Mouse (Mus musculus): ENCODE measurements around the gene Ybx1.
A peak's percentile ranks its signal among the peaks of the same experiment; 100 is the strongest.
"Not testable (repeated sequence)": the region's sequence is repeated elsewhere in the genome, so short reads cannot be mapped to it uniquely, and the experiment has no call there.

The Ybx1 gene

GRCm38 (mm10) chr4:119294415-119295133 lies at the start of gene Ybx1:
Ybx1 (minus strand) TSS chr4:119294604.
- peak; percentile 98 for DNase-seq (ENCODE audit: low read depth)

DNA sequence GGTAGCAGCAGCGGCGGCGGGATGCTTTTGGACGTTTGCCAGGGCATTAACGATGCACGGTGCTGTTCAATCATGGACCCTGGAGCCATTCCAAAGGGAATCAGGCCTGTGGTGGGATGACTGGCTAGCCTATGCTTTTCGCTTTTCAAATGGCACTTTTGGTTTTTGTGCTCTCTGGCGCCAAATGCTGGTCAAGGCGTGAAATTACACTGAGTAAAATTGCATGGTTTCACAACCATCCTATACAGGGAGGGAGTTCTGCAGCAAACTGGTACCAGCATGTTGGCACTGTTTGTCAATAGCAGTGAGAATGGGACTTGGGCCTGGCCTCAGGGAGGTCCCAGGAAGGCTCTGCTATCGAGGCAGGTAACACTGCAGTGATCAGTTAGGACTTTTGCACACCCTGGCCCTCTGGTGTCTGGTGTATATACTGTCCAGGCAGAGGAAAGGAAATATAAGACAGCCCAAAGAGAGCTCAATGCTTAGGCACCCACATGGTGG lies 44.5 kb upstream of the Ybx1 start:
- peak; percentile 56 for DNase-seq (ENCODE audit: low read depth)

GRCm38 (mm10) chr4:119338422-119338821 lies 44.0 kb upstream of the Ybx1 start:
- no peak for DNase-seq (ENCODE audit: low read depth)

DNA sequence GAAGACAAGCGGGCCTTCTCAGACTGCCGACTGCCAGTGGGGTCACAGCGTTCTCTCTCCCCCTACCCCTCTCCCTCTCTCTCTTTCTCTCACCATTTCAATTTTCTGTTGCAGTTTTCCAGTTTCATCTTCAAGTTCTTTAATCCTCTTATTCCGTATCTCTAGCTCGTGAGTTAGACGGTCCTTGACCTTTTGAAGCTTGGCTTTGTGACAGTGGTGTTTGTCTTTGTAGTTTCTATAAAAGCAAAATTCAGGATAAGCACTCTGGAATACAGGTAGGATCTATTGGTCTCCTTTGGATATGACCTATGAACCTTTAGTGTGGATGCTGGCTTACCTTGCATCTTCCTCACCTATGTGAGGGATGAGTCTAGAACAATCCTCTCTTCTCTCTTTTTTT lies 39.1 kb upstream of the Ybx1 start:
- no peak for DNase-seq (ENCODE audit: low read depth)

- DNase-seq (ENCODE audit: low read depth), result peak; percentile 58
Measured at GRCm38 (mm10) chr4:119320896-119321550, 26.6 kb upstream of the Ybx1 start.

DNA sequence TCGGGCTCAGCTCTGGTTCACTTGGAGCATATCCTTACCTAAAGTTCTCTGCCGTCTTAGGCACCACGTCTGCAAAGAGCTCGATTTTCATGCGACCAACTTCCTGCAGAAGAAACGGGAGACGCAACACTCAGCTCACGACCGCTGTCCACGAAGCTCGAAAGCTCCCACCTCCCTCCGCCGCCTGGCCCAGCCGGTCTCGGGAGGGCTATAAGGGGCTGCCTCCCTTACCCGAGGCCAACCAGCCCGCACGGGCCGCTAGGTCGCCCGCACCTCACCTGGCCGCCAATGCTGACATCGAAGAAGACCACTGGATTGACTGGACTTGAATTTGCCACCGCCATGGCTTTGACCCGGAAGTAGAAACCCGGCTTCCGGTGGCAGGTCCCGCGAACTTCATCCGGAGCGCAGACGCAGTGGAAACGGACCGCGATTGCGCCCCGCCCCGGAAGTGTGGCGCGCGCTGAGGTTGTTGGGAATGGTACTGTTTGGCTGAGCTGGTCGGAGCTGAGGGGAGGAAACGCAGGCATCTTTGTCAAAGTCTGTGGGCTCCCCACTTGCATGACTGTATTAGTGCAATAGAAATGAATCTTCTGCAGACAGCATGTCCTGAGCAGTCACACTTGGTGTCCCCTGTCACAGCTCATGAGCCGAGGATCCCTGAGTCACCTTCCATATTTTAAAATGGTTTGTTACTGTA lies 25.9 kb upstream of the Ybx1 start, which contains the start of gene Ppih:
Gene Ppih (minus strand): TSS at position 416 of the 700 bp plus-strand sequence.
- peak; percentile 95 for DNase-seq (ENCODE audit: low read depth)

- no peak for DNase-seq (ENCODE audit: low read depth)
Measured at GRCm38 (mm10) chr4:119313756-119314155, 19.4 kb upstream of the Ybx1 start.

- no peak for DNase-seq (ENCODE audit: low read depth)
Measured at GRCm38 (mm10) chr4:119305418-119305817, 11.0 kb upstream of the Ybx1 start.

- no peak for DNase-seq (ENCODE audit: low read depth)
Measured at GRCm38 (mm10) chr4:119303291-119303690, 8.9 kb upstream of the Ybx1 start.

GRCm38 (mm10) chr4:119301777-119302176 lies 7.4 kb upstream of the Ybx1 start:
- no peak for DNase-seq (ENCODE audit: low read depth)

DNA sequence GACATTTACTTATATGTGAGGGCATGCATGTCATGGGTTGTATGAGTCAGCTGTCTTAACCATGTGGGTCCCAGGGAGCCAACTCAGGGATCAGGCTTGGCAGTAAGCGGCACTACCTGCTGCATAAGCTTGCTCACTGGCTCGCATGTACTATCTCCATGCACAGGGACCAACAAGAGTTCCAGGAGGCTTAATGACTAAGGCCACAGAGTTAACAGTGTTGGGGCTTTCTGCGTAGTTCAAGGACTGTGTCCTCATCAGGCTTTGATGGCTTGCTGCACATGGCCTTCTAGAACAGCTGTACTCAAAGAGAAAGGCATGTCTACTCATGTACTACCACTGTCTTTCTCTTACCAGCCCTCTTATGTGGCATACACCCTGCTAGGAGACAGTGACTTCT lies 6.4 kb upstream of the Ybx1 start:
- DNase-seq (ENCODE audit: low read depth), result no peak

GRCm38 (mm10) chr4:119297361-119297760 lies 3.0 kb upstream of the Ybx1 start:
- no peak for DNase-seq (ENCODE audit: low read depth)

DNA sequence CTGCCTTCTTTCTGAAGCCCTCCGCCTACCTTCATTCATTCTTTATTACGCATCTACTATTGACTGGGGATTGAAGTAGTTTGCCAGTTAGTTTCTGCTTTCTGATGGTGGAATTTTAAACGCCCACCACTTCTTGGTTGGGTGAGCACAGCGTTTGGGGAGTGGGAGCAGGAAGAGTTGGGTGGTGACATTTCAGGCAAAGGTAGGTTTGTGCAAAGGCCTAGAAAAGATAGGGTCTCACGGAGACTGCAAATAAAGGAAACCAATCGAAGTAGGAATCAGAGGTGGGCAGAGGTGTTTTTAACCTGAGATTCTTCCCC lies 690 bp upstream of the Ybx1 start:
- DNase-seq (ENCODE audit: low read depth), result no peak

- DNase-seq (ENCODE audit: low read depth), result no peak
Measured at GRCm38 (mm10) chr4:119293574-119294258, 688 bp downstream of the Ybx1 start.

DNA sequence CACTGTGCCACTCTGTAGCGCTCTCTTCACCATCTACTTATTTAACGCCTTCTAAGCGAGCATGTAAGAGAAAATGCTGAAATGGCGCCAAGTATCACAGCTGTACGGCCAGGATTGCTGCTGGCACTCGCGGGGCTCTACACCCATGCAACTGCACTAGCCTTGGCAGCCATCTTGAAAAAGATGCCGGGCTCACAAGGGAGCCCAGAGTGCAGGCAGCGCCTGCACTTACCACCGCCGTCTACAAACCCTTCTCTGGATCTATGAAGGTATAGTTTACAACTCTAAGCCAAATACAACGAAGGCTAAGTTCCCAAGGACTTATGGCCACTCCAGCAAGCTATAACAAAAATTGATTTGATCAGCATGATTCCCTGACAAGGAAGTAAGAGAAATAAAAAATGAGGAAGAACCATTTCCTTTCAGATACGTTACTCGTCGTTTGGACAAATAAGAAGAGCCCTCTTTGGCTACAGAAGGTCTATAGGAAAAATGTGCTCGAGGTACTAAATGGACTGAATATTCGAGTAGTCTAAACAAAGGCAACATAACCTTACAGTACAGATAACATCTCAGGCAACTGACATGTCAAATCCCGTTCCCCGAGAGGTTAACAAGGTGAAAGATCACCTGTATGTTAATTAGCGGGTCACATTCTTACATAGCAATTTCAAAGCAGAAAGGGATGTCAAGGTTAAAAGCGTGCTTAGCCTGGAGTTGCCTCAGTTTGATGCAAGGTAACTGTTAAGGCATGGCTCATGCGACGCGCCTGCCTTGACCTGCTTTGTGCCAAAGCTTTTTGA lies 1.4 kb downstream of the Ybx1 start:
- peak; percentile 69 for DNase-seq (ENCODE audit: low read depth)

DNA sequence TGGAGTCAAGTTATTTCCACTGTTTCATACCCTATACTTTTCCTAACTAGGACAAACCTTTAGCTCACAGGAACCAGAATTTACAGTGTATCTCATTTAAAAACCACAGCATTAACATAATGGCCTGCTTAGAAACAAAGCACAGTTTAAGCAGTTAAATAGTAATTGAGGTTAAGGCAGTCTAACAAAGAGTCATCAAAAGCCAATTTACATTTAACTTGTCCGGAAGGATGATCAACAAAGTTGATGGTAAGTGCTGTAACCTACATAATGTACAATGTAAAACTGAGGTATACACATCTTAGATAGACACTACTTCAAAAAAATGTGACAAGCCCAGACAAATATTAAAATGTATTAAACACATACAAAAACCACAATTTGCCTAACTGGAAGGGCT lies 2.5 kb downstream of the Ybx1 start:
- no peak for DNase-seq (ENCODE audit: low read depth)

DNA sequence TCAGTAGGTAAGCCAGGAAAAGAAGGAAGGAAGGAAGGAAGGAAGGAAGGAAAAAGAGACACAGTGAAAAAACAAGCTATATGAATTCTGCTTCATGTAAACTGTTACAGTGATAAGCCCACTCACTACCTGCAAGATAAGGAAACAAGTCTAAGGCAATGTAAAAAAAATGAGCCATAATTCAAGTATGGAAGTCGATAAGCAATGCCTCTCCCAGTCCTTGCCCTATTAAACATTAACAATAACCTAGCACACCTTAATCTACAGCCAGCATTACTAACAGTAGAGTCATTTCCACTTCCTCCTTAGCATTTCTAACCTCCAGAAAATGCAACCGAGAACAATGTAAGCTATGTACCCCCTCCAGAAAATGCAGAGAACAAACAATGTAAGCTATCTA lies 9.1 kb downstream of the Ybx1 start:
- DNase-seq (ENCODE audit: low read depth), result no peak

- no peak for DNase-seq (ENCODE audit: low read depth)
Measured at GRCm38 (mm10) chr4:119284861-119285260, 9.5 kb downstream of the Ybx1 start.

DNA sequence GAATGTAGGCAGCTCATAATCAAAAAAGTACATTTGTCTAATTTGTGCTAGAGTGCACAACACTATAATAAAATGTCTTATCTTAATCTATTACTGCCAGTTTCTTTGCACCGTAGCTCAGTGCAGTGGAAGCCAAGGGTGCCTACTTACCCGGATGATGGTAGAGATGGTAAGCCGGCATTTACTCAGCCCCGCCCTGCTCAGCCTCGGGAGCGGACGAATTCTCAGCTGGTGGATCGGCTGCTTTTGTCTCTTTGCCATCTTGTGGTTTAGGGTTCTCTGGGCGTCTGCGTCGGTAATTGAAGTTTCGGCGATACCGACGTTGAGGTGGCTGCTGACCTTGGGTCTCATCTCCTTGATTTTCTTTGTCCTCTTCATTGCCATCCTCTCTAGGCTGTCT lies 15.6 kb downstream of the Ybx1 start:
- not testable (repeated sequence) for DNase-seq (ENCODE audit: low read depth)

DNA sequence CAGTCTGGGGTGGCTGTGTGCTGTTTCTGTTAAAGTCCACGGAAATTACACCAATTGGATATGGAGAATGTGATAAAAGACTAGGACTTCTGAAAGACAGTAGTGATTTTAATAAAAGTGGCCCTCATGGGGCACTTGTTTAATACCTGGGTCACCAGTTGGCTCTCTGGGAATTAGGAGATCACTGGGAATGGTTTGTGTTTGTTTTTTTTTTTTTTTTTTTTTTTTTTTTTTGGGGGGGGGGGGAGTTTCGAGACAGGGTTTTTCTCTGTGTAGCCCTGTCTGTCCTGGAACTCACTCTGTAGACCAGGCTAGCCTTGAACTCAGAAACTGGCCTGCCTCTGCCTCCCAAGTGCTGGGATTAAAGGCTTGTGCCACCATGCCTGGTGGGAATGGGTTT lies 18.7 kb downstream of the Ybx1 start:
- DNase-seq (ENCODE audit: low read depth), result no peak

DNA sequence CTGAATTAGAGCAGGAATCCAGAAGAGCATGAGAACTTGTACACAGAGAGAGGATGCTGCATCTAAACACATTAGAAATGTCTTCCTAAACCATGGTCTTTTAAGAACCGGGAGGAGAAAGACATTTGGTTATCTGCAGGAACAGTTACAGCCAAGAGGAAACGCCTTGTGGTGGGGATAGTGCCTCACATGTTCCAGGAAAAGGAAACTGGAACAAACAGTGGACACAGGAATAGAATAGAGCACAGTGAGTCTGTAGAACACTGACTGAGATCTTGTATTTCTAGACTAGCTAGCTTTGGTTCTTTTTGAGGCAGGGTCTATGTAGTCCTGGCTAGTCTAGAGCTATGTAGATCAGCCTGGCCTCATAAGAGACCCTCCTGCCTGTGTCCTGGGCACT lies 19.2 kb downstream of the Ybx1 start:
- DNase-seq (ENCODE audit: low read depth), result peak; percentile 27

DNA sequence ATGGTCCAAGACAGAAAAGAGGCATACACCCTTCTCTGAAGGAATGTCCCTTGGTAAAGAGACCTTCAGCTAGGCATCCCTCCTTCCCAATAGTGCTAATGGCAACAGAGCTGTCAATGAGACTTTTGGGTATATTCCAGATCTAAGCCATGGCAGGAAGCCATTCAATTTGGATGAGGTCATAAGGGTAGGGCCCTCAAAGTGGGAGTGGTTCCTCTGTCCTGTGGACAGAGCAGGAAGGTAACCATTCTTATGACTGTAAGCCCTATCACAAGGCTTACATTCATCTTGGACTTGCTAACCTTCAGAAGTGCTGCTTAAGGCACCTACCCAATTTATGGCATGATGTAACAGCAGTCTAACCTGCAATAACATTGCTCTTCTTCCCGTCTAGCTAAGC lies 19.8 kb downstream of the Ybx1 start:
- peak; percentile 33 for DNase-seq (ENCODE audit: low read depth)

Data from 416B (cell line).